Mouse (Mus musculus) forebrain, postnatal 0 days (tissue): Measurements from ENCODE around the gene Zbtb32. TPM values are rescaled to one million over a fixed set of nuclear protein-coding genes. Genes with fewer than 3 reads are reported as not detected.

Experiments used
- ATAC-seq: fragments of 200-750 bp; cut with Nextera tagmentation; 2 replicates; pipeline ENCODE4 v1.8.0; 2017; ENCODE audit warnings: mild to moderate bottlenecking, moderate library complexity
- DNase-seq: peaks from one replicate; pipeline ENCODE4 v3.0.0-alpha.2; 2015
- H3K27ac ChIP-seq: fragments of 300-500 bp; sonication (generic); 2 replicates; pipeline ENCODE4 v1.5.1; 2014; ENCODE audit warnings: low read depth, mild to moderate bottlenecking, antibody characterized with exemption, low read length, moderate library complexity, mixed read lengths
- H3K27me3 ChIP-seq: fragments of 300-500 bp; sonication (generic); 2 replicates; pipeline ENCODE4 v1.6.1; 2014; ENCODE audit warnings: mild to moderate bottlenecking, low read length, mixed read lengths; ENCODE audit not compliant: insufficient read depth
- H3K36me3 ChIP-seq: fragments of 300-500 bp; sonication (generic); 2 replicates; pipeline ENCODE4 v1.6.1; 2014; ENCODE audit warnings: mild to moderate bottlenecking, moderate library complexity; ENCODE audit not compliant: insufficient read depth
- H3K4me1 ChIP-seq: fragments of 300-500 bp; sonication (generic); 2 replicates; pipeline ENCODE4 v1.6.1; 2014; ENCODE audit warnings: antibody characterized with exemption; ENCODE audit not compliant: insufficient read depth
- H3K4me2 ChIP-seq: fragments of 300-500 bp; sonication (generic); 2 replicates; pipeline ENCODE4 v1.6.1; 2014; ENCODE audit warnings: low read depth, mild to moderate bottlenecking, moderate library complexity
- H3K4me3 ChIP-seq: fragments of 300-500 bp; sonication (generic); 2 replicates; pipeline ENCODE4 v1.5.1; 2014; ENCODE audit warnings: low read depth, low read length, mixed read lengths
- H3K9ac ChIP-seq: fragments of 300-500 bp; sonication (generic); 2 replicates; pipeline ENCODE4 v1.6.1; 2014; ENCODE audit warnings: mild to moderate bottlenecking
- H3K9me3 ChIP-seq: fragments of 300-500 bp; sonication (generic); 2 replicates; pipeline ENCODE4 v1.6.1; 2016; ENCODE audit warnings: low read length
- CTCF ChIP-seq: sonication (generic); IDR thresholded peaks from 2 replicates; pipeline ENCODE4 v1.5.1; 2016; ENCODE audit warnings: antibody characterized with exemption, control low read depth, low read depth
- WGBS: fragments of 180-500 bp; shearing (Covaris S2); extraction: QIAGEN DNeasy Blood & Tissue Kit; methylation state at CpG from one replicate; pipeline ENCODE4 v1.1.7; 2014; 5-methylcytosine and 5-hydroxymethylcytosine counted together
- polyA plus RNA-seq: library from polyadenylated mRNA; unstranded; fragments of >200 nt; fragmentation: Nextera tagmentation; extraction: Ambion mirVana; gene quantifications from 2 replicates; pipeline ENCODE4 v1.2.1, GENCODE M21; 2015
- total RNA-seq: library from RNA; depleted of rRNA; stranded (reverse); fragments of >200 nt; gene quantifications from 2 replicates; pipeline ENCODE4 v1.2.3, GENCODE M21; 2014

Zbtb32 gene
- total and polyA plus RNA-seq, 2 experiments from 2014 or later: 0.17 TPM; not detected in 1

DNA sequence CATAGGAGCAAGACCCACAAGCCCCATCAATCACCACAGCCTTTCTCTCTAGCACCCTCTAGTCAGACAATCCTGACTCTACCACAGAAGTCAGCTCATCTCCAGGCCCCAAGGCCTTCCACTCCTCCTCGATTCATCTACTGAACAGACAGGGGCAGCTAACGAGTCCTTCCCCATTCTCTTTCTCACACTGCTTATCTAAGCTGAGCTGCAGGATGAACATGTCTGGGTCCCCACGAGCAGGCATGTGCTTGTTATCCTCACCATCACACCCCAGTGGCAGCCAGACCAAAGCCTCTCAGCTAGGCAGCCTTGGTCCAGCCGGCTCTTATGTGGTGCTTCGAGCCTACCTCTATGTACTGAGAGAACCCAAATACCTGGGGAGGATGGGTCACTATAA is 26.3 kb downstream of the Zbtb32 start:
- no peak for ATAC-seq
- no peak overlapping the region for H3K9ac ChIP-seq

DNA sequence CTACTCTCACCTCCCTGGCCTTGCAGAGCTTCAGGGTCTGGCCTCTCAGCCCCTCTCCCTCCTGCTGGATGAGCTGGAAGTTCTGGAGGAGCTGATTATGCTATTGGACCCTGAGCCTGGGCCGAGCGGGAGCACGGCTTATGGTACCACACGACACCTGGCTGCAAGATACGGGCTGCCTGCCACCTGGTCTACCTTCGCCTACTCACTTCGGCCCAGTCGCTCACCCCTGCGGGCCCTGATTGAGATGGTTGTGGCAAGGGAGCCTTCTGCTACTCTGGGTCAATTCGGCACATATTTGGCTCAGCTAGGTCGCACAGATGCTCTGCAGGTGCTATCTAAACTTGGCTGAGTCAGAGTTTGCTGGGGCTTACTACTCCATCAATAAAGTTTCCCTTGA is 31.2 kb downstream of the Zbtb32 start:
- ATAC-seq (no peak), DNase-seq (no peak)
- H3K27ac ChIP-seq: no peak overlapping the region
- no peaks in the 10 kb centered on the region for H3K4me1 ChIP-seq
- no peak for TF ChIP-seq CTCF
- H3K27me3 ChIP-seq: no peaks in the 10 kb centered on the region
- H3K36me3 ChIP-seq: peaks cover 65% of the 10 kb centered on the region
- H3K9ac ChIP-seq: no peak overlapping the region
- H3K9me3 ChIP-seq: no peaks in the 10 kb centered on the region
- no peak overlapping the region for H3K4me2 ChIP-seq
- 89% methylated on average over 11 of the region's 11 CpGs for WGBS
- no peak overlapping the region for H3K4me3 ChIP-seq

More for the DNA sequence above, 26.3 kb downstream of the Zbtb32 start:
- H3K27me3 ChIP-seq: no peaks in the 10 kb centered on the region
- no peaks in the 10 kb centered on the region for H3K9me3 ChIP-seq
- no peak for TF ChIP-seq CTCF
- peaks cover 96% of the 10 kb centered on the region for H3K36me3 ChIP-seq
- DNase-seq: no peak
- H3K4me2 ChIP-seq: no peak overlapping the region
- no peaks in the 10 kb centered on the region for H3K4me1 ChIP-seq
- no peak overlapping the region for H3K27ac ChIP-seq
- WGBS: 82% methylated on average over 5 of the region's 5 CpGs
- H3K4me3 ChIP-seq: no peak overlapping the region

DNA sequence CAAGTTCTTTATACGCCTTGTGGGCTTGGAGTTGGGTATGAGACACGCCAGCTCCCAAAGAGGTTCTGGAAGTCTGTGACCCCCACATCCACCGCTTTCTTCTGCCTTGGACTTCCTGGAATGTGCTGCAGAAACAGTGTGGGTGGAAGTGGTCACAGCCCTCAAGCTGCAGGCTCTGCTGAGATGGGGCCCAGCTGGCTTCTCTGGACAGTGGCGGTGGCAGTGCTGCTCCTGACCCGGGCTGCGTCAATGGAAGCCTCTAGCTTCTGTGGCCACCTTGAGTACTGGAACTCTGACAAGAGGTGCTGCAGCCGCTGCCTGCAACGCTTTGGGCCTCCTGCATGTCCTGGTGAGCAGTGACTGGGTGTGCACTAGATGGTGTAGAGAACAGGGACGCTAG is 32.7 kb downstream of the Zbtb32 start:
- TF ChIP-seq CTCF: no peak
- H3K4me1 ChIP-seq: no peaks in the 10 kb centered on the region; the same call in 1 of the 2 replicates
- no peak overlapping the region for H3K27ac ChIP-seq
- no peaks in the 10 kb centered on the region for H3K9me3 ChIP-seq
- H3K36me3 ChIP-seq: peaks cover 51% of the 10 kb centered on the region
- no peak overlapping the region for H3K4me2 ChIP-seq
- no peak for ATAC-seq
- H3K4me3 ChIP-seq: no peak overlapping the region
- H3K9ac ChIP-seq: no peak overlapping the region
- no peaks in the 10 kb centered on the region for H3K27me3 ChIP-seq
- no peak for DNase-seq
- 91% methylated on average over 9 of the region's 9 CpGs for WGBS

DNA sequence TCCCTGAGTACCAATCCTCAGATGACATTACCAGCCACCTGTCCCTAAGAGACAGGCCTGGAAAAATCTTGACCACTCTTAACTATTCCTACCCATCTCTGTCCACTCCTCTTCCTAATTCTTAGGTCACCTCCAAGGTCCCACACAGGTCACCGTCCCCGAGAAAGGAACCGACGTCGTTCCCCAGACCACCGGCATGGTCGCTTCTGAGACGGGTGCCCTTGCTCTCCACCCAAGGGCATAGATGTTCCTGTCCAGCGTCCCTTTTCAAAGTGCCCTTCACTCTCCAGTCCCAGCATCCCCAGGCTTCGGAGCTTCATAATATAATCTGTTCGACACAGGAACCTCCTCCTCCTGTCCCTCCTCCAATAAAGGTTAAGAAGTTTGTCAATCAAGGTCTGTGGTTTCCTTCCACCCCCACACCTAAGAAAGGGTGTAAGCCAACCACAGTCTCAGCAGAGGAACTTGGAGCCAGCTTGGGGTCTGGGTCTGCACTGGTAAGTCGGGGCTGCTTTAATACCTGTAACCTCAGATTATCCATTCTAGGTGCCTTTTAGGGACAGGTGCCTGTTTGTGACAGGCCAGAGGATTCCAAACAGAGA is 33.6 kb downstream of the Zbtb32 start, which contains the start of gene Igflr1:
Gene Igflr1 (plus strand): TSS at position 458 of the 602 bp plus-strand sequence.
- Histone ChIP-seq H3K9me3 (no peaks in the 10 kb centered on the region), H3K27me3 (no peaks in the 10 kb centered on the region), H3K4me2 (peak within 1 kb of the TSS; percentile 83; the same call in 1 of the 2 replicates), H3K27ac (no peak within 1 kb of the TSS), H3K36me3 (peaks cover 41% of the 10 kb centered on the region), H3K9ac (no peak within 1 kb of the TSS), H3K4me1 (no peaks in the 10 kb centered on the region; the same call in 1 of the 2 replicates), H3K4me3 (no peak within 1 kb of the TSS)
- WGBS: 97% methylated on average over 12 of the region's 12 CpGs
- ATAC-seq: no peak
- no peak for TF ChIP-seq CTCF
- DNase-seq: no peak

DNA sequence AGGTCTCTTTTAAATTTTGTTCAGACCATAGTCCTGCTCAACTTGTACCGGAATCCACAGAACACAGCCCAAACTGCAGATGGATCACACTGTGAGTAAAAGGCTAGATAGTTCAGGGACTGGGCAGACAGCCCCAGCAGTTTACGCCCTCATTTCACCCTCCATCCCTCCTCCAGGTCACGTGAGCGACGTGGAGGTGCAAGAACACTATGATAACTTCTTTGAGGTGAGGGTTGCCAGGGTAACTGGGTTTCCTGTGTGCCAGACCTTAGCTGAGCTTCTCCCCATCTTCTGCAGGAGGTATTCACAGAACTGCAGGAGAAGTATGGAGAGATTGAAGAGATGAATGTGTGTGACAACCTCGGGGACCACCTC is 34.8 kb downstream of the Zbtb32 start:
- Histone ChIP-seq H3K4me1 (peaks cover 4% of the 10 kb centered on the region), H3K9me3 (no peaks in the 10 kb centered on the region), H3K27me3 (no peaks in the 10 kb centered on the region), H3K27ac (peak overlapping the region; percentile 91), H3K4me3 (peak overlapping the region; percentile 83), H3K9ac (peak overlapping the region; percentile 83), H3K36me3 (peaks cover 30% of the 10 kb centered on the region), H3K4me2 (peak overlapping the region; percentile 83)
- WGBS: 27% methylated on average over 6 of the region's 6 CpGs
- no peak for TF ChIP-seq CTCF
- no peak for ATAC-seq
- no peak for DNase-seq

DNA sequence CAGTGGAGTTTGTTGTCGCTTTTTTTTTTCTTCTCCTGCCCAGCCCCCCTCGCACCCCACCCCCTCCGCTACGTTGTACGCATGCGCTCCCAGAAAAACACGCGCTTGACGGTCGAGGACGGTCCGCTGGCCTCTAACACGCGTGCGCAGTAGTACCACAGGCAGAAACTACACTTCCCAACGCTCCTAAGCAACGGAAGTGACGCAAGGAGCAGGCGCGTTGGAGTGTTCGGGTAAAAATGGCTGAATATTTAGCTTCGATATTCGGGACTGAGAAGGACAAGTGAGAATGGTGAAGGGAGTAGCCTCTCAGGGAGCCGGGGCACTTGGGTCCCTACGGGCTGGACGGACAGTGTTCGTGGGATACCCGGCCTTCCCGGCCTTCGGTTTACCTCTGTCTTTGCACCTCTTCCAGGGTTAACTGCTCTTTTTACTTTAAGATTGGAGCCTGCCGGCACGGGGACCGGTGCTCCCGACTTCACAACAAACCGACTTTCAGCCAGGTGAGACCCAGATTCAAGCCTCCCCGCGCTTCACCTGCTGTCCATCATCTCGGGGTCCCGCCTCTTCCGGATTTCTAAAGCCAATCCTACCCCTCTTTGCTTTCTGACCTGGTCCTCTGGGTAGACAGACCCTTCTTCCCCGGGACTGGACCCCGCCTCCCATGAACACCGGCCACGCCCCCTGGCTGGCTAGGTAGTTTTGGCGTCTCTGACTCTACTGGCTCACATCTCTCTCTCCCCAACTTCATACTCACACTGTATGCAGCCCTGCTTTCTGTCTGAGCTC is 35.4 kb downstream of the Zbtb32 start, which contains the start of the genes U2af1l4, Gm49396 and Psenen:
Gene U2af1l4 (plus strand): TSS at position 185 of the 789 bp plus-strand sequence.
Gene Gm49396 (plus strand): TSS at position 228 of the 789 bp plus-strand sequence.
Gene Psenen (minus strand): TSS at position 511 of the 789 bp plus-strand sequence.
- peak; percentile 99 for DNase-seq
- ATAC-seq: peak; percentile 93
- peak within 1 kb of the TSS; percentile 83 for H3K9ac ChIP-seq
- TF ChIP-seq CTCF: no peak
- H3K4me1 ChIP-seq: peaks cover 10% of the 10 kb centered on the region
- 2% methylated on average over 45 of the region's 45 CpGs for WGBS
- peak within 1 kb of the TSS; percentile 83 for H3K4me3 ChIP-seq
- H3K27ac ChIP-seq: peak within 1 kb of the TSS; percentile 91
- H3K36me3 ChIP-seq: peaks cover 24% of the 10 kb centered on the region
- no peaks in the 10 kb centered on the region for H3K27me3 ChIP-seq
- H3K9me3 ChIP-seq: no peaks in the 10 kb centered on the region
- H3K4me2 ChIP-seq: peak within 1 kb of the TSS; percentile 83
